Mouse (Mus musculus) heart, embryonic 10.5 days (tissue): ENCODE measurements around the gene Ice2. TPM values are rescaled to one million over a fixed set of nuclear protein-coding genes. Genes with fewer than 3 reads are reported as not detected.

Source experiments
- DNase-seq: peaks from one replicate; pipeline ENCODE4 v3.0.0-alpha.2; 2017; ENCODE audit warnings: low spot score
- H3K27ac ChIP-seq: fragments of 300-500 bp; sonication (generic); 2 replicates; pipeline ENCODE4 v1.5.1; 2016; ENCODE audit warnings: mild to moderate bottlenecking
- H3K27me3 ChIP-seq: fragments of 300-500 bp; sonication (generic); 2 replicates; pipeline ENCODE4 v1.6.1; 2016; ENCODE audit warnings: mild to moderate bottlenecking; ENCODE audit not compliant: poor library complexity, insufficient read depth, severe bottlenecking
- H3K36me3 ChIP-seq: fragments of 300-500 bp; sonication (generic); 2 replicates; pipeline ENCODE4 v1.6.1; 2016; ENCODE audit warnings: mild to moderate bottlenecking, moderate library complexity
- H3K4me1 ChIP-seq: fragments of 300-500 bp; sonication (generic); 2 replicates; pipeline ENCODE4 v1.6.1; 2016; ENCODE audit warnings: mild to moderate bottlenecking
- H3K4me3 ChIP-seq: fragments of 300-500 bp; sonication (generic); 2 replicates; pipeline ENCODE4 v1.5.1; 2016; ENCODE audit warnings: mild to moderate bottlenecking, moderate library complexity
- H3K9me3 ChIP-seq: fragments of 300-500 bp; sonication (generic); 2 replicates; pipeline ENCODE4 v1.6.1; 2016; ENCODE audit warnings: mild to moderate bottlenecking, moderate library complexity
- WGBS: fragments of 180-500 bp; shearing (Covaris S2); methylation state at CpG from one replicate; pipeline ENCODE4 v1.1.7; 2016; 5-methylcytosine and 5-hydroxymethylcytosine counted together
- polyA plus RNA-seq: library from polyadenylated mRNA; unstranded; fragments of >200 nt; fragmentation: Nextera tagmentation; extraction: Ambion mirVana; gene quantifications from 2 replicates; pipeline ENCODE4 v1.2.1, GENCODE M21; 2016

Gene Ice2
- polyA plus RNA-seq = 13.0 and 17.0 TPM in 2 replicates

DNA sequence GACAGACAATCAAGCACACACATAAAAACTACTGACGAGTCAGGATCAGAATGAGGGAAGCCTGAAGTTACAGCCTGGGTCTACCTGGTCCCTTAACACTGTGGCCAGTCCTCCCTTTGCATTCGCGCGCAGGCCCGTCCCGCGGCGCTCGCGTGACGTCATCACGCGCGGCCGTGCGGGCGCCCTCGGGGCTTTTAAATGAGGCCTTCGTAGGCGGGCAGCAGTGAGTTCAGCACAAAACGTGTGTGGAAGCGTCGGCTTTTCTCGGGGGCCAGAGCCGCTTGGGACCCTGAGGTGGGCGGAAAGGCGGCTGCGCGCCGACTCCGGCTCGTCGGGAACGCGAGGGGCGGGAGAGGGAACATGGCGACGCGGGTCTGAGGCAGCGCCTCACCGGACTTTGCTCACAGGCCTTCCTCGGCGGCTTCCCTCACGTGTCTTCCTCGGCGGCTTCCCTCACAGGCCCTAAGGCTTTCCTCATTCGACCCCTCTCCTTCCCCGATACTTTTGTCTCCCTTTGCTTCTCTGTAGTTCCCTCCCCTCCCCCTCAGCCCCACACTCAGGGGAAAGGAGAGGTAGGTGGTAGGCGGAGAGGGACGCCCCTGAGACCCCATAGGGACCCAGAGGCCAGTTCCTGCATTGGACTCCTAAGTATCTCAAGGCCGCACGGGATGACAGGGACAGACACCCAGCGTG, at the start of gene Ice2:
TSS of gene Ice2 (plus strand) at position 147 of the 693 bp plus-strand sequence.
- no peaks in the 10 kb centered on the region for H3K27me3 ChIP-seq
- no peaks in the 10 kb centered on the region for H3K9me3 ChIP-seq
- H3K27ac ChIP-seq = peak within 1 kb of the TSS; percentile 97
- H3K4me1 ChIP-seq = peaks cover 6% of the 10 kb centered on the region; the same call in 1 of the 2 replicates
- peak within 1 kb of the TSS; percentile 75 for H3K4me3 ChIP-seq
- peak; percentile 88 for DNase-seq
- WGBS = under 1% methylated on average over 53 of the region's 53 CpGs
- H3K36me3 ChIP-seq = 0 out of 2 replicates have a peak, but pooled peaks cover 3% of the 10 kb centered on the region

DNA sequence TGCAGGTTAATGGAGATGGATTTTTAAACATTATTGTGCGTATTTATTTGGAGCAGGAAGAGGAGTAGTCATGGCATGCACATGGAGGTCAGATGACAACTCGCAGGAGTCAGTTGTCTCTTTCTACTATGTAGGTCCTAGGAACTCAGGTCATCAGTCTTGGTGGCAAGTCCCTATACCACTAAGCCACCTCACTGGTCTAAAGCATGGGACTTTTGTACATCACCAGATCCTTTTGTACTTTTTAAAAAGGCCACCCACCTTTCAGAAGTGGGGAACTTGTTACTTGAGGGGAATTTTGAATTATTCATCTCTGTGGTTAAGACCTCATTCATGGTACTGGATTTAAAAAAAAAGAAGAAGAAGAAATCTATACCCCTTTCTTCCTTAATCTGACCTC, 48.2 kb upstream of the Ice2 start:
- Histone ChIP-seq H3K4me3 (no peak overlapping the region), H3K27ac (no peak overlapping the region), H3K36me3 (no peaks in the 10 kb centered on the region), H3K27me3 (no peaks in the 10 kb centered on the region), H3K9me3 (no peaks in the 10 kb centered on the region), H3K4me1 (peaks cover 19% of the 10 kb centered on the region)
- DNase-seq = no peak
- WGBS = 94% methylated on average over 2 of the region's 2 CpGs

DNA sequence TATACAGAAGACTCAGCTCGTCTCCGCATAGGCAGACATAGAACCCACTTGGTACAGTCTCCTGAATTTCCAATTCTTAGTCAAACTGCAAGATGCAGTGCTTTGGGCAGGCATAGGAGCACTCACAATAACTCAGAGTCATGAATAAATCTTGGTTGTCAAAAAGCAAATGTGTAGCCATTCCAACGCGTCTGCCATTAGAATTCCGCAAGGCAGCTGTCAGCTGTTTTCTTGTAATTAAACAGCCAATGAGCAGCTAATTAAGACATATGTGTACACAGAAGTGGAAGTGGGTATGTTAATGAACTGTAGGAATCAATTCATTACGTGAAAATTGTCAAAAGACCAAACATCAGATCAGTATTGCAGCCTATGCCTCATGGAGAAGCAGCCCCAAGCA, 43.5 kb upstream of the Ice2 start:
- no peak overlapping the region for H3K4me3 ChIP-seq
- no peaks in the 10 kb centered on the region for H3K9me3 ChIP-seq
- no peak for DNase-seq
- peaks cover 8% of the 10 kb centered on the region; the same call in 1 of the 2 replicates for H3K4me1 ChIP-seq
- H3K27me3 ChIP-seq = 0 out of 2 replicates have a peak, but pooled peaks cover 4% of the 10 kb centered on the region
- no peak overlapping the region for H3K27ac ChIP-seq
- H3K36me3 ChIP-seq = no peaks in the 10 kb centered on the region
- 88% methylated on average over 6 of the region's 6 CpGs for WGBS

DNA sequence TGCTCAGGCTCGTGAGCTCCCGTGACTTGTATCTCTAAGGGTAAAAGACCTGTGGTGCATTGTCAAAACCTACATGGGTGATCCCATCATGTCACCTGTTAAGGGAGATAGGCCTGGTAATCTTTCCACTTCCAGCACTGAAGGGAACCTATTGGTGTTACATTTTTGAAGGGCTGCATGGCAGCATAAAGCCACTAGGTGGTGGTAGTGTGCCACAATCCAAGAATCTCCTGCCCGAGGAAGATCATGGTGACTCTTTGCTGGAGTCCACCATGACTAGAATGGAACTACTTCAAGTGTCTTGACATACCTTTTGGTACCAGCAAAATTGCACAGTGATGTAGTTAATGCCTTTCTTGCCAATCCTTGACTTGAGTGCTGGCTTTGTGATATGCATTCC, 39.9 kb upstream of the Ice2 start:
- Histone ChIP-seq H3K9me3 (no peaks in the 10 kb centered on the region), H3K36me3 (no peaks in the 10 kb centered on the region), H3K4me1 (peaks cover 8% of the 10 kb centered on the region; the same call in 1 of the 2 replicates), H3K4me3 (no peak overlapping the region), H3K27ac (no peak overlapping the region), H3K27me3 (0 out of 2 replicates have a peak, but pooled peaks cover 4% of the 10 kb centered on the region)
- no peak for DNase-seq
- 27% methylated on average over 3 of the region's 3 CpGs for WGBS

DNA sequence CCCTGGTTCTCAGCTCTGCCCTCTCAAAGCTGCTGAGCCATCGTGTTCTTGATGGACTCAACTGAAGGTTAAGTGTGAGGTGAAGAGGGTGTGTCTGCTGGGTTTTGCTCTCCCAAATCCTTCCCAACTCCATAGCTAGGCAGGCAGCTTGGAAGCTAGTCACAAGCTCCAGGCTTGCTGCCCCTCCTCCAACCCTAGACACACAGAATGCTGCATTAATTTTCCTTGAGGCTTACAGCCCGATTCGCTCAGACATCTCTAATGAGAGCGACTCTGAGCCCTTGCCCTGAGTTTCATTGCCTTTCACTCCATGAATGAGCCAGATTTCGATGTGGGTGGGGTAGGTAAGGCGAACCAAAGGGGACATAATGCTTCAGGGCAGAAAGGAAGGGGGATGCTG, 38.9 kb upstream of the Ice2 start:
- no peak overlapping the region for H3K4me3 ChIP-seq
- H3K9me3 ChIP-seq = no peaks in the 10 kb centered on the region
- 81% methylated on average over 6 of the region's 6 CpGs for WGBS
- 0 out of 2 replicates have a peak, but pooled peaks cover 4% of the 10 kb centered on the region for H3K27me3 ChIP-seq
- DNase-seq = no peak
- H3K4me1 ChIP-seq = 0 out of 2 replicates have a peak, but pooled peaks cover 3% of the 10 kb centered on the region
- no peaks in the 10 kb centered on the region for H3K36me3 ChIP-seq
- no peak overlapping the region for H3K27ac ChIP-seq

DNA sequence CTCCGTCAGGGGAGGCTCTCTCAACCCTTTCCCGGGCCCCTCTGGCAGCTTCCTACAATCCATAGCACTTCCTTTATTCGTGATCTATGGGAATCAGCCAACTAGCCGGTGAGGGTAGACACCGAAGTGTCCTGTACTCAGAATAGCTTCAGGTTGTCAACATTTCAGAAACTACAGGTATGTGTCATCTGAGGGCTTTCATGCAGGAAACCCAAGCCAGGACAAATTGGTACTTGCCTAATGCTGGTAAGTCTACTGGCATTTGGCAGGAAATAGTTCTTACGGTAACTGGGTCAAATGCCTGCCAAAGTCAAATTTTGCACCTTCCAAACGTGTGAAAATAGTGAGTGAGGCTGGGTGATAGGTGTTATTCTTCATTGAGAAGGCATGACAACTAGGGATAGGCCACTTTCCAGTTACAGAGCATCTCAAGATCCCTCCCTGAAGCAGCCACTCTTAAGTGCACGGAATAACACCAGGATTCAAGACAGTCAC, 35.7 kb upstream of the Ice2 start:
- WGBS = 83% methylated on average over 8 of the region's 8 CpGs
- no peaks in the 10 kb centered on the region for H3K9me3 ChIP-seq
- peaks cover 5% of the 10 kb centered on the region; the same call in 1 of the 2 replicates for H3K36me3 ChIP-seq
- no peak for DNase-seq
- no peak overlapping the region for H3K27ac ChIP-seq
- no peak overlapping the region for H3K4me3 ChIP-seq
- 0 out of 2 replicates have a peak, but pooled peaks cover 4% of the 10 kb centered on the region for H3K27me3 ChIP-seq
- peaks cover 7% of the 10 kb centered on the region; the same call in 1 of the 2 replicates for H3K4me1 ChIP-seq

DNA sequence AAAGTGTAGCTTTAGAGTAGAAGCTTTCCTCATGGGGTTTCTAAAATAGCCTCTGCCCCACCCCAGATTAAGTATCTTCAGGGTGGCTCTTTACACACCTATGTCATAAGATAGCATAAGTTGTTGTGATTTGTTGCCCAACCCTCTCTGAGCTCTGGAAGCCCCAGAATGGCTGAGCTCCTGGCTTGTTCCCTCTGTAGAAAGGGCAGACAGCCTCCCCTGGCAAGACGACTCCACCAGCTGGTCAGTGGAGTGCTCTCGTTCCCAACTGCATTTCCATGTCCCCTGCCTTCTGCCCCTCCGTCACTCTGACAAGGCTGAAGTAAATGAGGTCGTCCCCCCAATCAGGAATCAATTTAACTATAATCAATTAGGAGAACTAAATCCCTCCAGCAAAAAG, 34.9 kb upstream of the Ice2 start:
- WGBS = 38% methylated on average over 4 of the region's 4 CpGs
- no peak for DNase-seq
- Histone ChIP-seq H3K9me3 (no peaks in the 10 kb centered on the region), H3K4me3 (no peak overlapping the region), H3K27ac (no peak overlapping the region), H3K4me1 (peaks cover 7% of the 10 kb centered on the region; the same call in 1 of the 2 replicates), H3K27me3 (0 out of 2 replicates have a peak, but pooled peaks cover 4% of the 10 kb centered on the region), H3K36me3 (peaks cover 5% of the 10 kb centered on the region; the same call in 1 of the 2 replicates)

DNA sequence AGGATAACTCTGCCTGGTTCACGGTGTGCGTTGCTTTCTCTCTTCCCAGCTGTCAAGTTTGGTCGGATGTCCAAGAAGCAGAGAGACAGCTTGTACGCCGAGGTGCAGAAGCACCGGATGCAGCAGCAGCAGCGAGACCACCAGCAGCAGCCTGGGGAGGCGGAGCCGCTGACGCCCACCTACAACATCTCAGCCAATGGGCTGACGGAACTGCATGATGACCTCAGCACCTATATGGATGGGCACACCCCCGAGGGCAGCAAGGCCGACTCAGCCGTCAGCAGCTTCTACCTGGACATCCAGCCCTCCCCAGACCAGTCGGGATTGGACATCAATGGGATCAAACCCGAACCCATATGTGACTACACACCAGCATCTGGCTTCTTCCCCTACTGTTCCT, 33.6 kb upstream of the Ice2 start:
- 52% methylated on average over 16 of the region's 16 CpGs for WGBS
- no peak for DNase-seq
- Histone ChIP-seq H3K4me3 (no peak overlapping the region), H3K4me1 (peaks cover 4% of the 10 kb centered on the region; the same call in 1 of the 2 replicates), H3K36me3 (peaks cover 5% of the 10 kb centered on the region; the same call in 1 of the 2 replicates), H3K9me3 (no peaks in the 10 kb centered on the region), H3K27me3 (no peaks in the 10 kb centered on the region), H3K27ac (no peak overlapping the region)

DNA sequence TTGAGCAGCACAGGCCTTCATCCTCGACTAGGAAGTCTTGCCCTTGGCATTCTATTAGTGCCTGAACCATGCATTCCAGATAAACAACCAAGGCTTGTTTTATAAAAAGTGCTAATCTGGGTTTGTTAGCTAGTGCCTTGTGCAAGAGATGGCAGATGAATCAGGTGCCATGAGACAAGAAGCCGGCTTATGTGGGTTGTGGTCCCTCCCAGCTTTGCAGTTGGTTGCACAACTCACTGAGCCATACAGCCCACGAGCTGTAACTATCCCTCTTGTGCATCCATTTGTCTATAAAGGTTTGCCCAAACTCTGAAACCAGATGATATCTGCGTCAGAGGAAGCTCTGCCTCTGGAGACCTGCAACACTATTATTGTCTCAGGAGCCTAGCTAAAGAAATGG, 30.7 kb upstream of the Ice2 start:
- H3K36me3 ChIP-seq = peaks cover 5% of the 10 kb centered on the region; the same call in 1 of the 2 replicates
- H3K4me3 ChIP-seq = no peak overlapping the region
- peaks cover 4% of the 10 kb centered on the region; the same call in 1 of the 2 replicates for H3K4me1 ChIP-seq
- H3K27ac ChIP-seq = no peak overlapping the region
- H3K27me3 ChIP-seq = no peaks in the 10 kb centered on the region
- no peaks in the 10 kb centered on the region for H3K9me3 ChIP-seq
- DNase-seq = no peak
- WGBS = 74% methylated on average over 4 of the region's 4 CpGs

DNA sequence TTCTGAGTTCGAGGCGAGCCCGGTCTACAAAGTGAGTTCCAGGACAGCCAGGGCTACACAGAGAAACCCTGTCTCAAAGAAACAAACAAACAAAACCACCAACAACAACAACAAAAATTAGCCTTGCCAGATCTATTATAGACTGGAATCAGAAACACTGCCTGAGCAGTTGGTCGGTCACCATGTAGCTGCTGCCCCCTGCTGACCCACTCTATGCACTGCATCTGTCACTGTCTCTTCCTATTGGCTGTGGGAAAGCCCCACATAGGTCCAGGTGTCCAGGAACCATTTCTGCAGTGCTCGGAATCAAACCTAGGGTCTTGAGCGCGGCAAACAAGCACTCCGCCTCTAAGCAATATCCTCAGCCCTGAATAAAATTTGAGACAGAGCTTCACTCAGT, 29.6 kb upstream of the Ice2 start:
- Histone ChIP-seq H3K4me1 (peaks cover 4% of the 10 kb centered on the region; the same call in 1 of the 2 replicates), H3K27ac (no peak overlapping the region), H3K36me3 (peaks cover 5% of the 10 kb centered on the region; the same call in 1 of the 2 replicates), H3K4me3 (no peak overlapping the region), H3K27me3 (no peaks in the 10 kb centered on the region), H3K9me3 (no peaks in the 10 kb centered on the region)
- WGBS = 74% methylated on average over 8 of the region's 8 CpGs
- no peak for DNase-seq

DNA sequence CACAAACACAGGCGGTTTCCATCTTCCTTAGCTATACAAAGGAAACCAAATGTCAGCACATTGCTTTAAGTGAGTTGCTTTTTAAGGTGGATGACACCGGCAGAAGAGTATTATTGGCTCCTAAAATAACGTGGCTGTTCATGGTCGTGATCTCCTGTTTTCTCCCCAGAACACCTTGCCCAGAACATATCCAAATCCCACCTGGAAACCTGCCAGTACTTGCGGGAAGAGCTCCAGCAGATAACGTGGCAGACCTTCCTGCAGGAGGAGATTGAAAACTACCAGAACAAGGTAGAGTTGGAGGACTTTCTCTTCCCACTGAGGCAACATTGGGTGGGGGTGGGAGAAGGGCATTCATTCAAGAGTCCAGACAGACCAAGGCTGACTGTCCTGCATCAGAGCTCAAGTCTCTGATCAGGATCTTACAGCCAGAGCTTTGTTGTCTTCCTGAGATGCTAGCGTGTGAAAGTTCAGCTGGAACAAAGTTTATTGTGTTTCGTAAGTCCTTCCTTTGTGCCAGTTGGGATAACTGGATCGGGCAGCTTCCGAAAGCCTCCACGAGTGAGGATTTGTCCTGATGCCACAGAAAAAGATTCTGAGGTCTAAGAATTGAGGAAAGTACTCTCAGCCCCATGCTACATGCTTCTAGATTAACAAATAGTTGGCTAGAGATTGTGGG, 26.5 kb upstream of the Ice2 start:
- no peaks in the 10 kb centered on the region for H3K4me1 ChIP-seq
- H3K27me3 ChIP-seq = no peaks in the 10 kb centered on the region
- no peaks in the 10 kb centered on the region for H3K9me3 ChIP-seq
- H3K36me3 ChIP-seq = peaks cover 9% of the 10 kb centered on the region; the same call in 1 of the 2 replicates
- WGBS = 75% methylated on average over 11 of the region's 11 CpGs
- no peak overlapping the region for H3K4me3 ChIP-seq
- no peak for DNase-seq
- H3K27ac ChIP-seq = no peak overlapping the region

DNA sequence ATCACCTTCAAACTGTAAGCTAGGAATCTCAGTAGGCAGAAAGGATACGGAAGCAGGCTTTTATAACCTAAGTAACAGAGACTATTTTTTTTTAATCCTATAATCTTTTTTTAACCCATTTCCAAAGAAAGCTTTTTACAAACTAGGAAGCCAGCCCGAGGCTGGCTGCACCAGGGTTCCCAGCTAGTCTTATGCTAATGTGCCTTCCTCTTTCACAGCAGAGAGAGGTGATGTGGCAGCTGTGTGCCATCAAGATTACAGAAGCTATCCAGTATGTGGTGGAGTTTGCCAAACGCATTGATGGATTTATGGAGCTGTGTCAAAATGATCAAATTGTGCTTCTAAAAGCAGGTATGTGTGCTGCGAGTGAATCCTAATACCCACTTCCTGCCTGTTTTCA, 24.8 kb upstream of the Ice2 start:
- no peak overlapping the region for H3K4me3 ChIP-seq
- no peaks in the 10 kb centered on the region for H3K27me3 ChIP-seq
- DNase-seq = no peak
- 55% methylated on average over 4 of the region's 4 CpGs for WGBS
- H3K36me3 ChIP-seq = peaks cover 17% of the 10 kb centered on the region
- no peaks in the 10 kb centered on the region for H3K9me3 ChIP-seq
- no peak overlapping the region for H3K27ac ChIP-seq
- no peaks in the 10 kb centered on the region for H3K4me1 ChIP-seq
